Comparison of ENCODE assay signal across 24 mouse cellular contexts in genomic region chr3:81981576-81981975, GRCm38 (mm10). TPM values are rescaled to one million over a fixed set of nuclear protein-coding genes. Genes with fewer than 3 reads are reported as not detected.
"Had no signal": no experiment of that assay in that cellular context is flagged by ENCODE, and none has a peak within 500 bp of the region (broad histone marks: within the 10 kb centered on the region; RNA-seq: fewer than 3 reads in every experiment).

No protein-coding gene starts in this region.

- H3K36me3 ChIP-seq: liver, embryonic 12.5 days; lung, embryonic 15.5 days; midbrain, embryonic 13.5 days; midbrain, embryonic 15.5 days; neural tube, embryonic 12.5 days; stomach, embryonic 15.5 days had no signal

- H3K9ac ChIP-seq: liver, embryonic 12.5 days; liver, embryonic 14.5 days; lung, embryonic 15.5 days; midbrain, embryonic 13.5 days; midbrain, embryonic 15.5 days; neural tube, embryonic 12.5 days; stomach, embryonic 15.5 days had no signal

- DNase-seq: lung, postnatal 36 days; right cerebral cortex, postnatal 14 days; thymus, adult 2 months; thymus, postnatal 25 days; thymus, postnatal 4 days had no signal

- H3K27me3 ChIP-seq: liver, embryonic 12.5 days; lung, embryonic 15.5 days; megakaryocyte, embryonic 14.5 days; midbrain, embryonic 13.5 days; midbrain, embryonic 15.5 days; neural tube, embryonic 12.5 days; stomach, embryonic 15.5 days had no signal

- H3K4me3 ChIP-seq: liver, embryonic 12.5 days; lung, embryonic 15.5 days; megakaryocyte, embryonic 14.5 days; midbrain, embryonic 13.5 days; midbrain, embryonic 15.5 days; neural tube, embryonic 12.5 days; stomach, embryonic 15.5 days had no signal

- H3K9me3 ChIP-seq: liver, embryonic 12.5 days; lung, embryonic 15.5 days; megakaryocyte, embryonic 14.5 days; midbrain, embryonic 13.5 days; midbrain, embryonic 15.5 days; neural tube, embryonic 12.5 days; stomach, embryonic 15.5 days had no signal

- H3K4me2 ChIP-seq: liver, embryonic 12.5 days; lung, embryonic 15.5 days; midbrain, embryonic 11.5 days; midbrain, embryonic 13.5 days; midbrain, embryonic 15.5 days; neural tube, embryonic 12.5 days; stomach, embryonic 15.5 days had no signal

- H3K27ac ChIP-seq: liver, embryonic 12.5 days; liver, embryonic 14.5 days; lung, embryonic 15.5 days; midbrain, embryonic 13.5 days; midbrain, embryonic 15.5 days; neural tube, embryonic 12.5 days; stomach, embryonic 15.5 days; stomach, postnatal 0 days had no signal

- H3K4me1 ChIP-seq: liver, embryonic 12.5 days; midbrain, embryonic 15.5 days; neural tube, embryonic 12.5 days; stomach, embryonic 15.5 days had no signal

- ATAC-seq: liver, embryonic 12.5 days; midbrain, embryonic 13.5 days; midbrain, embryonic 15.5 days had no signal

RNA-seq across cellular contexts. Expression of gene Asic5, which starts 0.5 kb away (rescaled TPM):
- total RNA-seq: megakaryocyte progenitor cell, adult 5-6 weeks; midbrain, postnatal 0 days; monocyte, adult 5-6 weeks; neutrophil, adult 5-6 weeks had no signal
- polyA plus RNA-seq: liver, embryonic 12.5 days; liver, embryonic 14.5 days; lung, embryonic 15.5 days; macrophage; midbrain, embryonic 11.5 days; midbrain, embryonic 15.5 days; neural tube, embryonic 12.5 days; neural tube, embryonic 14.5 days; spleen, adult 2 months; stomach, embryonic 15.5 days; testis, adult 2 months; urinary bladder, adult 2 months had no signal

RNA-seq across cellular contexts. Expression of gene Tdo2, which starts 5.6 kb away (rescaled TPM):
- total RNA-seq: megakaryocyte progenitor cell, adult 5-6 weeks; midbrain, postnatal 0 days; monocyte, adult 5-6 weeks; neutrophil, adult 5-6 weeks had no signal
- polyA plus RNA-seq: macrophage; midbrain, embryonic 11.5 days; midbrain, embryonic 13.5 days; midbrain, embryonic 15.5 days; spleen, adult 2 months had no signal
